ENCODE assay signal across 11 mouse cellular contexts in the genomic region with DNA sequence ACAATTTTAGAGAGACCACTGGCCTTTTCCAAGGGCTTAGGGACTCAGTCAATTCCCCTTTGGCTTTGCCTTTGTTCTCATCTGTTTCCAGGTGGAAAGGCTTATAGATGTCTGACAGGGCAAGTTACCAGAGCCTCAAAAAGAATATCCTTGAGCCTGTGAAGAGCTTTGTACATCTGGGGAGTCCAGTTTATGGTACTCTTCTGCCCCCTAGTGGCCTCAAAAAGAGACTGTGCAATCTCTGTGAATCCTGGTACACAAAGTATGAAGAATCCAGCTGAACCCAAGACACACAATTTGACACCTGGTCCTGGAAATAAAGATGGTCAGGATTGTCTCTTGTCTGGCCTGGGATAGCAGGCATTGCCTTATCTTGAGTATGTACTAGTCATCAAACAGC. TPM values are rescaled to one million over a fixed set of nuclear protein-coding genes. Genes with fewer than 3 reads are reported as not detected.
A peak's percentile ranks its signal among the peaks of the same experiment; 100 is the strongest.
DNase-seq lines count a peak whose midpoint lies in the region; ATAC-seq and TF ChIP-seq lines count a peak whose summit lies in the region.
"Had no signal": no experiment of that assay in that cellular context is flagged by ENCODE, and none has a peak within 500 bp of the region (broad histone marks: within the 10 kb centered on the region; RNA-seq: fewer than 3 reads in every experiment).

No protein-coding gene starts in this region.

- H3K36me3 ChIP-seq in forebrain, embryonic 10.5 days (replicated peaks): no peaks in the 10 kb centered on the region
- no peaks in the 10 kb centered on the region for H3K36me3 ChIP-seq in forebrain, embryonic 12.5 days (replicated peaks)
- H3K36me3 ChIP-seq: embryonic facial prominence, embryonic 12.5 days had no signal

- peak; percentile 16 for DNase-seq in forebrain, embryonic 10.5 days (ENCODE audit: extremely low spot score, low spot score)
- peak; percentile 1 for DNase-seq in 3134 (ENCODE audit: extremely low read depth, insufficient read length, low spot score)
- peak; percentile 47 for DNase-seq in brain, embryonic 14.5 days (ENCODE audit: low read depth)
- DNase-seq in kidney, postnatal 36 days: peak; percentile 2 to 18
- DNase-seq in heart, adult 11 months: no peak
- DNase-seq in spleen, postnatal 36 days (ENCODE audit: low spot score in 2 of 2): no peak
- DNase-seq in gastrocnemius, postnatal 4 days (ENCODE audit: low spot score in 2 of 2): no peak
- DNase-seq: lung, postnatal 14 days had no signal

- no peak overlapping the region for H3K4me2 ChIP-seq in forebrain, embryonic 12.5 days
- H3K4me2 ChIP-seq: embryonic facial prominence, embryonic 12.5 days had no signal

- H3K4me1 ChIP-seq in forebrain, embryonic 10.5 days: no peaks in the 10 kb centered on the region
- no peaks in the 10 kb centered on the region for H3K4me1 ChIP-seq in forebrain, embryonic 12.5 days
- H3K4me1 ChIP-seq: embryonic facial prominence, embryonic 12.5 days had no signal

- no peak overlapping the region for H3K27ac ChIP-seq in forebrain, embryonic 10.5 days
- H3K27ac ChIP-seq in forebrain, embryonic 12.5 days: no peak overlapping the region
- H3K27ac ChIP-seq: embryonic facial prominence, embryonic 12.5 days had no signal

- H3K9me3 ChIP-seq in forebrain, embryonic 10.5 days: no peaks in the 10 kb centered on the region
- H3K9me3 ChIP-seq in forebrain, embryonic 12.5 days: no peaks in the 10 kb centered on the region
- H3K9me3 ChIP-seq: embryonic facial prominence, embryonic 12.5 days had no signal

- H3K4me3 ChIP-seq in forebrain, embryonic 10.5 days: no peak overlapping the region
- H3K4me3 ChIP-seq in forebrain, embryonic 12.5 days (replicated peaks): no peak overlapping the region
- H3K4me3 ChIP-seq: embryonic facial prominence, embryonic 12.5 days had no signal

- H3K27me3 ChIP-seq in forebrain, embryonic 10.5 days (ENCODE audit: poor library complexity, severe bottlenecking): no peaks in the 10 kb centered on the region
- H3K27me3 ChIP-seq in forebrain, embryonic 12.5 days: no peaks in the 10 kb centered on the region
- H3K27me3 ChIP-seq: embryonic facial prominence, embryonic 12.5 days had no signal

- no peak overlapping the region for H3K9ac ChIP-seq in forebrain, embryonic 12.5 days
- H3K9ac ChIP-seq: embryonic facial prominence, embryonic 12.5 days had no signal

- no peak for ATAC-seq in forebrain, embryonic 12.5 days (ENCODE audit: low FRiP score)

- TF ChIP-seq CTCF in brain, embryonic 14.5 days (IDR thresholded peaks at IDR 0.05; ENCODE audit: borderline replicate concordance, extremely low read depth, insufficient read depth, insufficient read length): peak; percentile 50; the same call in 1 of the 2 replicates

- TF ChIP-seq POLR2A in brain, embryonic 14.5 days (IDR thresholded peaks at IDR 0.05; ENCODE audit: borderline replicate concordance, extremely low read depth, insufficient read depth, insufficient read length, poor library complexity, severe bottlenecking): no peak

RNA-seq across cellular contexts. Expression of a gene that starts 34.8 kb away (rescaled TPM):
- polyA plus RNA-seq in forebrain, embryonic 10.5 days (2016; fragmentation: Nextera tagmentation; extraction: Ambion mirVana): not detected in 2 replicates
- polyA plus RNA-seq in forebrain, embryonic 12.5 days (2016; fragmentation: Nextera tagmentation; extraction: Ambion mirVana): not detected in 2 replicates
- not detected in 2 replicates for polyA plus RNA-seq in brain, embryonic 14.5 days (2012; rRNA removed)
- total RNA-seq in gastrocnemius, postnatal 4 days (2021): not detected
- polyA plus RNA-seq: embryonic facial prominence, embryonic 12.5 days; heart, postnatal 0 days had no signal

RNA-seq across cellular contexts. Expression of a gene that starts 39.8 kb away (rescaled TPM):
- not detected in 2 replicates for polyA plus RNA-seq in forebrain, embryonic 10.5 days (2016; fragmentation: Nextera tagmentation; extraction: Ambion mirVana)
- polyA plus RNA-seq in forebrain, embryonic 12.5 days (2016; fragmentation: Nextera tagmentation; extraction: Ambion mirVana): not detected in 2 replicates
- polyA plus RNA-seq in brain, embryonic 14.5 days (2012; rRNA removed): not detected in 2 replicates
- total RNA-seq in gastrocnemius, postnatal 4 days (2021): not detected
- polyA plus RNA-seq: embryonic facial prominence, embryonic 12.5 days; heart, postnatal 0 days had no signal

Comparison
In these comparisons a context has a peak if more than half of its experiments do, and no peak if none do; other contexts are left out.
1. DNase-seq: peak in forebrain, embryonic 10.5 days (single experiment), 3134 (single experiment), brain, embryonic 14.5 days (single experiment) and kidney, postnatal 36 days (2 of 2); none in heart, adult 11 months (single experiment), spleen, postnatal 36 days (0 of 2) and gastrocnemius, postnatal 4 days (0 of 2).